Mouse (Mus musculus): ENCODE results near the gene Psmd2. TPM values are rescaled to one million over a fixed set of nuclear protein-coding genes. Genes with fewer than 3 reads are reported as not detected.

Psmd2 gene
- polyA plus RNA-seq (2011; ENCODE audit: insufficient read length, low read depth, missing spikeins) = 211 and 217 TPM in 2 replicates

DNA sequence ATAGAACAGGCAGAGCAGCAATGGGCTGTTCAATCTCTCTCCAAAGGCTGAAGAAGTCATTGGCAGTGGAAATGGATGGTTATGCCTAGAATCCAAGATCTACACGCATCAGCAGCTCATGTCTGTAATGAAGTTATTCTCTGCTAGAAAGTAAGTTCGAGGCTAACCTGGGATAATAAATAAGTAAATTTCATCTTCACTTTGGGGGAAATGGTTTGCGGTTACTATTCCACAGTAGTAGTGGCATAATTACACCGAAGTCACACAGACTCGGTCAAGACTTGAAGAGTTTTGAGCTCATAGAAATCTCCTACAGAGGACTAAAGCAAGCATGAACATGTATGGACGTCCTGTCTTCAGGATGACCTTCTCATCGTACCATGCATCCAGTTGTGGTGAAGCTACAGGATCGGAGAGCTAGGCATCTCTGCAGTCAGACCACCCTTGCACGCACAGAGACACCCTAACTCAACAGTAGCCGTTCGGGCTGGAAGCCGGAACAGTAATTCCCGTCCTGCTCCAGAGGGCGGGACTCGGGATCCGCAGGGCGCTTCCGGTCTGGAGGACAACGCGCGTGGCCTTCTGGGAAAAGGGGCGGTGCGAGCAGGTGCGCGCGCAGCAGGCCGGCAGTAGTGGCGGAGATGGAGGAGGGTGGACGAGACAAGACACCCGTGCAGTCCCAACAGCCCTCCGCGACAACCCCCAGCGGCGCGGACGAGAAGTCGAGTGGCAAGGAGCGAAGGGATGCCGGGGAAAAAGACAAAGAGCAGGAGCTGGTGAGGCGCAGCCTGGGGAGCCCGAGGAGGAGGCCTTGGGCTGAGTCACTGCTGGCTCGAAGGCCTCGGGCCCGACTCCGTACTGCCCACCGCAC lies at the start of gene Psmd2:
Psmd2 (plus strand) TSS at position 577 of the 871 bp plus-strand sequence.
- H3K4me3 ChIP-seq (ENCODE audit: insufficient read depth, low read length) = peak within 1 kb of the TSS; percentile 72
- no peaks in the 10 kb centered on the region for H3K4me1 ChIP-seq (ENCODE audit: control insufficient read depth, insufficient read depth, low read length)
- TF ChIP-seq CTCF (IDR thresholded peaks at IDR 0.05; ENCODE audit: borderline replicate concordance, insufficient read depth, low read length) = no peak
- peak; percentile 100 for TF ChIP-seq POLR2A (IDR thresholded peaks at IDR 0.05; ENCODE audit: low read depth, low read length)
- peak within 1 kb of the TSS; percentile 72; the same call in 1 of the 2 replicates for H3K27ac ChIP-seq (ENCODE audit: insufficient read depth, low read length)

GRCm38 (mm10) chr16:20604705-20605104 lies 46.7 kb upstream of the Psmd2 start:
- TF ChIP-seq POLR2A (IDR thresholded peaks at IDR 0.05; ENCODE audit: low read depth, low read length) (no peak), CTCF (IDR thresholded peaks at IDR 0.05; ENCODE audit: borderline replicate concordance, insufficient read depth, low read length) (no peak)
- no peak overlapping the region for H3K27ac ChIP-seq (ENCODE audit: insufficient read depth, low read length)
- H3K4me3 ChIP-seq (ENCODE audit: insufficient read depth, low read length) = no peak overlapping the region
- H3K4me1 ChIP-seq (ENCODE audit: control insufficient read depth, insufficient read depth, low read length) = no peaks in the 10 kb centered on the region; the same call in 1 of the 2 replicates

DNA sequence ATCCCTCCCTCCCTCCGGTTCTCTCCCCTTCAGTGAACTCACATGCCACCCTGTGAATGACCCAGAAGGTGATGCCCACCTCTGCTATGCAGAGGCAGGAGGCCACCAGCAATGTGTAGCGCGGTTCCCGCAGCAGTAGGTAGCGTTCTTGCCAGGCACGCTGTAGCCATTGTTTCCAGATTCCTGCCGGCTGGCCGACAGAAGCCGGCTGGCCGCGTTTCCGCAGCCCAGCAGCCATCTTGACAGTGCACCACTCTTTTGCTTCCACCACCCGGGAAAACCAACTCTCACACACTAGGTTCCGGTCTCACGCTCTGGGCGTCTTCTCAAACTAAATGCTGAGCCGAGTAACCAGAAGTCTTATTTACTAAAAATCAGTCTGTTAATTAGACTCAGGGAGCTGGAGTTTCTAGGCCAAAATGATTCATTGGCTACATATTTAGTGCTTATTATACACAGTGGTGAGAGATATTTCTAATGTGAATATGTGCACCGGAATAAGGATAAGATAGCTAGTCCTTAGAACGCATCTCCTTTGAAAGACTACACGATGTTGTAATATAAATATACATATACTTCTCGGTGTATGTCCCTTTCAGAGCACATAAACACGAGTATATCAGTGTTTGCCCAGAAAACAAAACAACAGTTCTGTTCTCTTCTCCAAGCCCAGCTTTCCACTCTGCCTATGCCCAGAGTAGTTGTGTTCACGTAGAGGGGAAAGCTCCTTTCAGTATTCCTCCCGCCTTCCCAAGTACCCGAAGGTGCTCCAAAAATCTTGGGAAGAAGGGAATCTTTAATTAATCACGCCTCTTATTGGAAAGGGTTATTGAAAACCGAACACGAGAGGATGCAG lies 40.7 kb upstream of the Psmd2 start:
- Histone ChIP-seq H3K4me3 (ENCODE audit: insufficient read depth, low read length) (peak overlapping the region; percentile 98), H3K27ac (ENCODE audit: insufficient read depth, low read length) (peak overlapping the region; percentile 74), H3K4me1 (ENCODE audit: control insufficient read depth, insufficient read depth, low read length) (peaks cover 2% of the 10 kb centered on the region; the same call in 1 of the 2 replicates)
- TF ChIP-seq CTCF (IDR thresholded peaks at IDR 0.05; ENCODE audit: borderline replicate concordance, insufficient read depth, low read length) (no peak), POLR2A (IDR thresholded peaks at IDR 0.05; ENCODE audit: low read depth, low read length) (peak; percentile 99)

GRCm38 (mm10) chr16:20611357-20612227 lies 39.9 kb upstream of the Psmd2 start, which contains the start of the genes Eef1akmt4, Gm49333 and Alg3:
Gene Eef1akmt4, plus strand, starts transcription at chr16:20611593.
Gene Gm49333, plus strand, starts transcription at chr16:20611610.
Gene Alg3, minus strand, starts transcription at chr16:20611735.
- H3K4me1 ChIP-seq (ENCODE audit: control insufficient read depth, insufficient read depth, low read length) = peaks cover 2% of the 10 kb centered on the region; the same call in 1 of the 2 replicates
- TF ChIP-seq POLR2A (IDR thresholded peaks at IDR 0.05; ENCODE audit: low read depth, low read length) (peak; percentile 77), CTCF (IDR thresholded peaks at IDR 0.05; ENCODE audit: borderline replicate concordance, insufficient read depth, low read length) (no peak)
- peak within 1 kb of the TSS; percentile 98 for H3K4me3 ChIP-seq (ENCODE audit: insufficient read depth, low read length)
- H3K27ac ChIP-seq (ENCODE audit: insufficient read depth, low read length) = peak within 1 kb of the TSS; percentile 74

DNA sequence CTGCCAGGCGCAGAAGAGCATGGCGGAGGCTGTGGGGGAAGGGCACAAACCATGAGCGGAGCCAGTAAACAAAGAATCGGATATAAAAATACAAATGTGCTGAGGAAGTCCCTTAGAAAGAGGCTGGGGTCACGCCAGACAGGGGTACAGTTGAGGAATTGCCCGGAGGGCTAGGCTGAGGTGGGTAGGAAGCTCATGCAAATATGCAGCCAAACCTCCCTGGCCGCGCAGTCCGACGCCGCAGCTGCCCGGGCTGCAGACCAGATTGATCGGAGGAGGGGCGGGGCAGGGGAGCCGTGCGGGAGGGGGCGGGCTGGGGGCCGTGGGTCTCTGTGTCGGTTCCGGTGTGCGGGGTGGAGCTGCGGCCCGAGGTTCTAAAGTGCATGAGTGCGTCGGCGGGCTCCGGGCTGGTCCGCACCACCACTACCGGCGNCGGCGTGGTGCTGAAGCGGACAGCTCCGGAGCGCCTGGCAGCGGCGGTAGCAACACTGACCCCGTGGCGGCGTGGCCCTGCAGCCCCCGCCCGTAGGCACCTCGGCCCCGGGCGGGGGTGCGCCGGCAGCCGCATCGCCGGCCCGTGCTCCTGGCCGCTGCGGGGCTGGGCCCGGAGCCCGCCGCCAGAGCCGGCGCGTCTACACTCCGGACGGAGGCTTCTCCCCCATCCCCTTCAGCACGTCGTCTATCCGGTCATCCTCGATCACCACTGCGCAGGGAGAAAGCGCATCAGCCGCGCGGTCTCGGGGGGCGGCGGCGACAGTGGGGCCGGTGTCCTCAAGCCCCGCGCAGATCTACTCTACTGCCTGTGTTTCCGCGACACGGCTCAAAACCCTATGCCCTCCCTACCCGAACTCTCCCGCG lies 31.7 kb upstream of the Psmd2 start:
- peak overlapping the region; percentile 40 for H3K4me3 ChIP-seq (ENCODE audit: insufficient read depth, low read length)
- TF ChIP-seq CTCF (IDR thresholded peaks at IDR 0.05; ENCODE audit: borderline replicate concordance, insufficient read depth, low read length) (no peak), POLR2A (IDR thresholded peaks at IDR 0.05; ENCODE audit: low read depth, low read length) (no peak)

GRCm38 (mm10) chr16:20620399-20620735 lies 31.1 kb upstream of the Psmd2 start:
- Histone ChIP-seq H3K4me1 (ENCODE audit: control insufficient read depth, insufficient read depth, low read length) (0 out of 2 replicates have a peak, but pooled peaks cover 9% of the 10 kb centered on the region), H3K27ac (ENCODE audit: insufficient read depth, low read length) (no peak overlapping the region), H3K4me3 (ENCODE audit: insufficient read depth, low read length) (peak overlapping the region; percentile 40)
- no peak for TF ChIP-seq POLR2A (IDR thresholded peaks at IDR 0.05; ENCODE audit: low read depth, low read length)
- TF ChIP-seq CTCF (IDR thresholded peaks at IDR 0.05; ENCODE audit: borderline replicate concordance, insufficient read depth, low read length) = no peak

More for the DNA sequence above, 31.7 kb upstream of the Psmd2 start:
- Histone ChIP-seq H3K27ac (ENCODE audit: insufficient read depth, low read length) (no peak overlapping the region), H3K4me1 (ENCODE audit: control insufficient read depth, insufficient read depth, low read length) (0 out of 2 replicates have a peak, but pooled peaks cover 9% of the 10 kb centered on the region)

- 0 out of 2 replicates have a peak, but pooled peaks cover 9% of the 10 kb centered on the region for H3K4me1 ChIP-seq (ENCODE audit: control insufficient read depth, insufficient read depth, low read length)
- no peak for TF ChIP-seq POLR2A (IDR thresholded peaks at IDR 0.05; ENCODE audit: low read depth, low read length)
- TF ChIP-seq CTCF (IDR thresholded peaks at IDR 0.05; ENCODE audit: borderline replicate concordance, insufficient read depth, low read length) = no peak
- 0 out of 2 replicates have a peak overlapping the region, but pooled peaks have one; percentile 19 for H3K27ac ChIP-seq (ENCODE audit: insufficient read depth, low read length)
- peak overlapping the region; percentile 40 for H3K4me3 ChIP-seq (ENCODE audit: insufficient read depth, low read length)
Measured at GRCm38 (mm10) chr16:20620751-20621190, 30.7 kb upstream of the Psmd2 start.

All from embryonic fibroblast, embryonic 13.5 days (primary cell).